Mouse (Mus musculus): ENCODE data around the gene Cryzl1.

GRCm38 (mm10) chr16:91678147-91678911 is 50.4 kb downstream of the Cryzl1 start:
- no peak; a peak in 1 of 4 replicates for TF ChIP-seq POLR2A (IDR thresholded peaks at IDR 0.05; ENCODE audit: control insufficient read depth in 1 of 2, insufficient read depth in 1 of 2, low read depth in 1 of 2, low read length in 2 of 2, poor library complexity in 1 of 2)
- TF ChIP-seq ZC3H11A (IDR thresholded peaks at IDR 0.05; ENCODE audit: low read depth, low read length): no peak
- TF ChIP-seq BHLHE40 (IDR thresholded peaks at IDR 0.05; ENCODE audit: borderline replicate concordance, low read depth, low read length): no peak
- TF ChIP-seq USF1 (IDR thresholded peaks at IDR 0.05; ENCODE audit: low read depth, low read length): no peak
- TF ChIP-seq CHD2 (IDR thresholded peaks at IDR 0.05; ENCODE audit: low read length): no peak
- TF ChIP-seq ZMIZ1 (IDR thresholded peaks at IDR 0.05; ENCODE audit: low read depth, low read length): no peak; the same call in 1 of the 2 replicates
- no peak for TF ChIP-seq CTCF (IDR thresholded peaks at IDR 0.05 in 2 of 3, conservative IDR thresholded peaks at IDR 0.05 in 1 of 3; ENCODE audit: control insufficient read depth in 1 of 3, insufficient read depth in 1 of 3, low read depth in 2 of 3, low read length in 3 of 3, poor library complexity in 1 of 3, severe bottlenecking in 1 of 3)
- no peak for TF ChIP-seq ETS1 (IDR thresholded peaks at IDR 0.05; ENCODE audit: low read depth, low read length)
- no peak for TF ChIP-seq MAX (IDR thresholded peaks at IDR 0.05; ENCODE audit: low read length)
- TF ChIP-seq TCF12 (IDR thresholded peaks at IDR 0.05; ENCODE audit: low read depth, low read length): no peak
- TF ChIP-seq NRF1 (IDR thresholded peaks at IDR 0.05; ENCODE audit: insufficient read depth, low read depth, low read length, poor library complexity, severe bottlenecking): no peak
- TF ChIP-seq ELF1 (IDR thresholded peaks at IDR 0.05; ENCODE audit: low read depth, low read length): no peak

Measured in MEL (cell line).